In genomic region chrX:13054612-13055011, GRCm38 (mm10) we compare ENCODE assay signal across 11 mouse cellular contexts. TPM values are rescaled to one million over a fixed set of nuclear protein-coding genes. Genes with fewer than 3 reads are reported as not detected.
A peak's percentile ranks its signal among the peaks of the same experiment; 100 is the strongest.
DNase-seq lines count a peak whose midpoint lies in the region; ATAC-seq and TF ChIP-seq lines count a peak whose summit lies in the region.
"Had no signal": no experiment of that assay in that cellular context is flagged by ENCODE, and none has a peak within 500 bp of the region (broad histone marks: within the 10 kb centered on the region; RNA-seq: fewer than 3 reads in every experiment).

No protein-coding gene starts in this region.

- peak overlapping the region; percentile 19; the same call in 1 of the 2 replicates for H3K4me2 ChIP-seq in liver, embryonic 13.5 days
- no peak overlapping the region for H3K4me2 ChIP-seq in neural tube, embryonic 15.5 days

- no peaks in the 10 kb centered on the region for H3K27me3 ChIP-seq in G1E (ENCODE audit: insufficient read depth, low read length)
- H3K27me3 ChIP-seq in liver, embryonic 13.5 days, result no peaks in the 10 kb centered on the region
- H3K27me3 ChIP-seq in neural tube, embryonic 15.5 days (replicated peaks), result no peaks in the 10 kb centered on the region

- peak; percentile 73 for ATAC-seq in G1E (ENCODE audit: extremely low read depth, insufficient number of reproducible peaks, low FRiP score, poor library complexity, severe bottlenecking)
- ATAC-seq in erythroblast, adult 5-6 weeks (replicated peaks; ENCODE audit: low FRiP score, poor library complexity, severe bottlenecking), result peak; percentile 100
- ATAC-seq in liver, embryonic 13.5 days (ENCODE audit: low read depth), result peak; percentile 100
- no peak for ATAC-seq in neural tube, embryonic 15.5 days (ENCODE audit: low FRiP score)

- 25% methylated on average over 1 of the region's 1 CpGs for WGBS in liver, embryonic 13.5 days (ENCODE audit: insufficient replicate concordance)
- WGBS in neural tube, embryonic 15.5 days, result 75% methylated on average over 1 of the region's 1 CpGs

- intact Hi-C loops in left cerebral cortex, postnatal 36 days (cut with DNase I), result no loop called here

- no peak overlapping the region; the same call in 1 of the 2 replicates for H3K9ac ChIP-seq in liver, embryonic 13.5 days
- no peak overlapping the region for H3K9ac ChIP-seq in neural tube, embryonic 15.5 days (replicated peaks)

- DNase-seq in 416B (ENCODE audit: low read depth), result peak; percentile 82
- DNase-seq in G1E (ENCODE audit: low spot score), result peak; percentile 8
- DNase-seq in liver, embryonic 13.5 days, result peak; percentile 56
- no peak for DNase-seq in left cerebral cortex, postnatal 36 days (ENCODE audit: low spot score in 2 of 2)
- no peak for DNase-seq in cerebellum, adult 11 months
- DNase-seq: gastrocnemius, postnatal 36 days; lung, postnatal 14 days; thymus, adult 18-20 months had no signal

- H3K9me3 ChIP-seq in G1E (replicated peaks), result no peaks in the 10 kb centered on the region
- H3K9me3 ChIP-seq in liver, embryonic 13.5 days (replicated peaks), result no peaks in the 10 kb centered on the region
- H3K9me3 ChIP-seq in neural tube, embryonic 15.5 days (replicated peaks), result no peaks in the 10 kb centered on the region
- H3K9me3 ChIP-seq: forebrain, embryonic 10.5 days had no signal

- peak overlapping the region; percentile 76 for H3K27ac ChIP-seq in liver, embryonic 13.5 days
- H3K27ac ChIP-seq in neural tube, embryonic 15.5 days (replicated peaks), result no peak overlapping the region
- H3K27ac ChIP-seq: forebrain, embryonic 10.5 days had no signal

- H3K4me3 ChIP-seq in G1E (ENCODE audit: low read depth, low read length), result no peak overlapping the region
- no peak overlapping the region for H3K4me3 ChIP-seq in liver, embryonic 13.5 days (replicated peaks)
- no peak overlapping the region for H3K4me3 ChIP-seq in neural tube, embryonic 15.5 days (replicated peaks)
- H3K4me3 ChIP-seq: forebrain, embryonic 10.5 days had no signal

- TF ChIP-seq CTCF in G1E (IDR thresholded peaks at IDR 0.05; ENCODE audit: low read depth, low read length), result no peak

- peaks cover 6% of the 10 kb centered on the region for H3K4me1 ChIP-seq in G1E (ENCODE audit: insufficient read depth, low read depth, low read length)
- peaks cover 26% of the 10 kb centered on the region for H3K4me1 ChIP-seq in liver, embryonic 13.5 days (replicated peaks)
- no peaks in the 10 kb centered on the region for H3K4me1 ChIP-seq in neural tube, embryonic 15.5 days
- H3K4me1 ChIP-seq: forebrain, embryonic 10.5 days had no signal

- H3K36me3 ChIP-seq in G1E (replicated peaks), result no peaks in the 10 kb centered on the region
- H3K36me3 ChIP-seq in liver, embryonic 13.5 days, result no peaks in the 10 kb centered on the region
- H3K36me3 ChIP-seq in neural tube, embryonic 15.5 days, result no peaks in the 10 kb centered on the region
- H3K36me3 ChIP-seq: forebrain, embryonic 10.5 days had no signal

RNA-seq across cellular contexts. Expression of gene Usp9x, which starts 16.7 kb away (rescaled TPM):
- 286 and 293 TPM in 2 replicates for total RNA-seq in G1E (2014; fragmentation: Nextera tagmentation)
- 173 and 177 TPM in 2 replicates for total RNA-seq in G1E (2017)
- 5.0 and 6.1 TPM in 2 replicates for polyA plus RNA-seq in G1E (2012)
- 52.8 and 65.0 TPM in 2 replicates for total RNA-seq in erythroblast, adult 5-6 weeks (2015; ENCODE audit: low replicate concordance)
- total RNA-seq in erythroblast, adult 5-6 weeks (2017; ENCODE audit: low replicate concordance), result 61.0 and 71.4 TPM in 2 replicates
- polyA plus RNA-seq in liver, embryonic 13.5 days (2015; fragmentation: Nextera tagmentation; extraction: Ambion mirVana), result 10.4 and 13.2 TPM in 2 replicates
- total RNA-seq in left cerebral cortex, postnatal 36 days (2021), result 100 to 1,000 TPM; 242 to 245 TPM
- 25.8 and 27.3 TPM in 2 replicates for polyA plus RNA-seq in neural tube, embryonic 15.5 days (2015; fragmentation: Nextera tagmentation; extraction: Ambion mirVana)

Comparison
In these comparisons a context has a peak if more than half of its experiments do, and no peak if none do; other contexts are left out.
1. DNase-seq: peak in 416B (single experiment), G1E (single experiment) and liver, embryonic 13.5 days (single experiment); none in left cerebral cortex, postnatal 36 days (0 of 2) and cerebellum, adult 11 months (single experiment).